Mouse (Mus musculus): ENCODE data around the gene Mc1r. TPM values are rescaled to one million over a fixed set of nuclear protein-coding genes. Genes with fewer than 3 reads are reported as not detected.
A peak's percentile ranks its signal among the peaks of the same experiment; 100 is the strongest.

Mc1r gene
- 0.38 and 0.47 TPM in 2 replicates for polyA plus RNA-seq (2015; fragmentation: Nextera tagmentation; extraction: Ambion mirVana)

DNA sequence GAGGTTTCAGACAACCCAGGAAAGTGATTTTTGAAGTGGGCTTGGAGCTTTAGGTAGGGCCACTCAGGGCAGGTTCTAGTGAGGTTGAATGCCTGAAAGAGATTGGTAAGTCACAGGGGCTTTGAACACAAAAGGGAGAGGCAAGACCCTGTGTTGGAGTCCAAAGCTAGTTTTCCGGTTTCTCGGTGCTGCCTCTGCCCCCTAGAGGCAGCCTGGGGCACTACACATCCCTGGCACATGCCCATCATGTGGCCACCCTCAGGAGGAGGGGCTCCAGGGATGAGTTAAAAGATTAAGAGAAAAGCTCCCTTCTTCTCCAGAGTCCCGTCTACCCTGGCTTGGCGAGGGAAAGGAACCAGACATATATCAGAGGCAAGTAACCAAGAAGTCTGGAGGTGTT lies at the start of gene Mc1r:
Mc1r (plus strand) TSS at position 322 of the 400 bp plus-strand sequence.
- 6% methylated on average over 4 of the region's 4 CpGs for WGBS
- Histone ChIP-seq H3K27me3 (peaks cover 43% of the 10 kb centered on the region), H3K9ac (no peak within 1 kb of the TSS), H3K27ac (replicated peaks) (no peak within 1 kb of the TSS), H3K4me2 (replicated peaks) (no peak within 1 kb of the TSS), H3K4me3 (replicated peaks) (no peak within 1 kb of the TSS), H3K9me3 (replicated peaks) (no peaks in the 10 kb centered on the region), H3K36me3 (peaks cover 17% of the 10 kb centered on the region), H3K4me1 (peaks cover 30% of the 10 kb centered on the region)
- ATAC-seq (ENCODE audit: insufficient number of reproducible peaks, low FRiP score, low TSS enrichment, low read depth) = no peak

DNA sequence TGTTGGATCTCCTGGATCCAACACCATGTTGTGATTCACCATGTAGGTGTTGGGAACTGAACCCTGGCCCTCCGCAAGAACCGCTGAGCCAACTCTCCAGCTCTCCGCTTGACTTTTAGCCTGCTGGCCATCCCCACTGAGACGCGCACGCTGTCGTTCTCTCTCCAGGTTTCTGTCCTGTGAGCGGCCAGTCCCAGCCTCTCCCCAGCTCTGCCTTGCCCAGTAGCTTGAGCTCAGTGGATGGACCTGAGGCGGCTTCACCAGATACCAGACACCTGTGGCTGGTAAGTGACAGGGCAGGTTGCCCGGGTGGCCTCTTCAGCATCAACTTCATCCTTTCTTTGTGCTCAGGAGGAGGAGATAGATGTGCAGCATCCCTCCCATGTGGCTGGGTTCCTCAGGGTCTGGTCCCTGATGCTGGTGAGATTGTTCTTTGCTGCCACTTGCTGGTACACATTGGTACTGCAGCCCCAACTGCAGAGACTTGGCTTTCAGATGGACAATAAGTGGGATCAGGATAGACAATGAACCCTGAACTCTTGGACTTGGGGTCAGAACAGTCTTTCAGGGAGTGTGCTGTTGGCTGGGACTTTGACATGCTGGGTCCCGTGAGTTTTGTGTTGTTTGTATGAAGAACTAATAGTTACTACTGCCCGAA lies 45.7 kb upstream of the Mc1r start:
- H3K4me3 ChIP-seq (replicated peaks) = no peak overlapping the region
- no peaks in the 10 kb centered on the region for H3K27me3 ChIP-seq
- H3K9me3 ChIP-seq (replicated peaks) = no peaks in the 10 kb centered on the region
- ATAC-seq (ENCODE audit: insufficient number of reproducible peaks, low FRiP score, low TSS enrichment, low read depth) = peak; percentile 58; the same call in 1 of the 2 replicates
- H3K9ac ChIP-seq = no peak overlapping the region
- no peak overlapping the region for H3K27ac ChIP-seq (replicated peaks)
- no peak overlapping the region for H3K4me2 ChIP-seq (replicated peaks)
- no peaks in the 10 kb centered on the region for H3K4me1 ChIP-seq
- WGBS = 36% methylated on average over 12 of the region's 12 CpGs
- no peaks in the 10 kb centered on the region for H3K36me3 ChIP-seq

DNA sequence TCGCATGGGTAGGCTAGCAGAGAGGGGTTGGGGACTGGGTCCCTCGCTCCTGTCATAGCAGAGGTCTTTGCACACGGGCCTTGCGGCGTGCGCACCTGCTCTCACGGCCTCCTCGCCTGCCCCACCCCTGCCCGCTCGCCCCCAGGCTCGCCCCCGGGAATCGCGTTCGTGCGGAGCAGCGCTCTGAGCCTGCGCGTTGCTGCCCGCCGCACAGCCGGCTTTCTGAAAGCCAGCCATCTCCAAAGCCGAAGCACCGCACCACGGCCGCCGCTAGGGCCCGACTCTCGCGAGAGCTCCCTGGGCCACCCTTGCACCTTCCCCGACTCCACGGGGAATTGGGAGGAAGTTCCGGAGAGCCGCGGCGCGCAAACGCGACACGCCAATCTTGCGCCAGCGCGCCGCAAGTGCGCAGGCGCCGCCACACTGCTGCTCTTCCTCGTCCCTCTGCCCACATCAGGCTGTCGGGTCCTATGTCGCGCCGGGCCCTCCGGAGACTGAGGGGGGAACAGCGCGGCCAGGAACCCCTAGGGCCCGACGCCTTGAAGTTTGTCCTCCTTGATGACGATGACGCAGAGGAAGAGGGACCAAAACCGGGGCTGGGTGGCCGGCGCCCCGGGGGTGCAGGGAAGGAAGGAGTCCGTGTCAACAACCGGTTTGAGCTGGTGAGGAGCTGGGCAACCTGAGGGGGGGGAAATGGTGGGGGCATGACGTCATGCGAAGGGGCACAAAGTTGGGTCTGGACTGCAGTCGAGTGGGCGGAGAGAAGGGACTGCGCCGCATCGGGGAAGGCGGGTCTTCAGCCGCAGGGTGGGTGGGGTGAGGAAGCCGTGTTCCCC lies 33.3 kb upstream of the Mc1r start, which contains the start of gene Tcf25:
Tcf25 (plus strand) TSS at position 351 of the 836 bp plus-strand sequence.
- Histone ChIP-seq H3K36me3 (no peaks in the 10 kb centered on the region), H3K9ac (peak within 1 kb of the TSS; percentile 95), H3K9me3 (replicated peaks) (no peaks in the 10 kb centered on the region), H3K4me2 (replicated peaks) (peak within 1 kb of the TSS; percentile 71), H3K27me3 (no peaks in the 10 kb centered on the region), H3K4me3 (replicated peaks) (peak within 1 kb of the TSS; percentile 88), H3K4me1 (peaks cover 23% of the 10 kb centered on the region), H3K27ac (replicated peaks) (peak within 1 kb of the TSS; percentile 98)
- under 1% methylated on average over 75 of the region's 75 CpGs for WGBS
- peak; percentile 88 for ATAC-seq (ENCODE audit: insufficient number of reproducible peaks, low FRiP score, low TSS enrichment, low read depth)

DNA sequence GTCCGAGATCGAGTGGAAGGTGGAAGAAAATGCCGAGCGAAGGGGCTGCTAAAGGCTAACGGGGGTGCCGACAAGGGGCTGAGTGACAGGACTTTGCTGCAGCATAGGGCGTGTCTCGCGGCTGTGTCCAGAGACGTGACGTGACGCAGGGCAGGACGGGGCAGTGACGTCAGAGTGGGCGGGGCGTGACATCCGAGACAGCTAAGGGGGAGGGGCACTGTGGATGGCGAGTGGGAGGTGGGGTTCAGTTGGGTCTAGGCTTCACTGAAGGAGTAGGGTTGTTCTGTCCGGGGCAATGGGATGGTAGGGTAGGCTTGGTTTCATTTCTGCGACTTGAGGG lies 32.7 kb upstream of the Mc1r start:
- peak overlapping the region; percentile 71 for H3K4me2 ChIP-seq (replicated peaks)
- no peaks in the 10 kb centered on the region for H3K9me3 ChIP-seq (replicated peaks)
- WGBS = under 1% methylated on average over 20 of the region's 20 CpGs
- peaks cover 23% of the 10 kb centered on the region for H3K4me1 ChIP-seq
- no peaks in the 10 kb centered on the region for H3K36me3 ChIP-seq
- peak overlapping the region; percentile 95 for H3K9ac ChIP-seq
- H3K27ac ChIP-seq (replicated peaks) = peak overlapping the region; percentile 98
- peak overlapping the region; percentile 88 for H3K4me3 ChIP-seq (replicated peaks)
- H3K27me3 ChIP-seq = no peaks in the 10 kb centered on the region
- peak; percentile 84 for ATAC-seq (ENCODE audit: insufficient number of reproducible peaks, low FRiP score, low TSS enrichment, low read depth)

DNA sequence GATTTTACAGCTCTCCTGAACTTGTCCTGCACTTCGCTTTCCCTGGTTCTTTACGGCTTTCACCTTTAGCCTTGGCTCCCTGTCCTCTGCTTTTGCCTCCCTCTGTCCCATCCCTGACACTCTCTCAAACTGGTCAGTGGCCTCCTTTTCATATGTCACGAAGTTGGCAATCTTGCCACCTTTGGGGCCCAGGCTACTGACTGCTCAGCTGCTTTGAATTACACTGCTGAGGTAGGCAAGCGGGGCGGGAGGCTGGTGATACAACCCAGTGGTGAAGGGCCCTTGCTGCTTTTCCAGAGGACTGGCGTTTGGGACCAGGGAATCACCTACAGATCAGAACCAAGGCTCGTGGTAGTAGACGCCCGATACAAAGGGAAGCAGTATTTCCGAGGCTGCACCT lies 31.2 kb upstream of the Mc1r start:
- Histone ChIP-seq H3K9ac (no peak overlapping the region), H3K9me3 (replicated peaks) (no peaks in the 10 kb centered on the region), H3K4me1 (peaks cover 23% of the 10 kb centered on the region), H3K36me3 (0 out of 2 replicates have a peak, but pooled peaks cover 2% of the 10 kb centered on the region), H3K27me3 (no peaks in the 10 kb centered on the region), H3K4me2 (replicated peaks) (no peak overlapping the region), H3K27ac (replicated peaks) (no peak overlapping the region), H3K4me3 (replicated peaks) (no peak overlapping the region)
- ATAC-seq (ENCODE audit: insufficient number of reproducible peaks, low FRiP score, low TSS enrichment, low read depth) = no peak
- WGBS = 81% methylated on average over 10 of the region's 10 CpGs

DNA sequence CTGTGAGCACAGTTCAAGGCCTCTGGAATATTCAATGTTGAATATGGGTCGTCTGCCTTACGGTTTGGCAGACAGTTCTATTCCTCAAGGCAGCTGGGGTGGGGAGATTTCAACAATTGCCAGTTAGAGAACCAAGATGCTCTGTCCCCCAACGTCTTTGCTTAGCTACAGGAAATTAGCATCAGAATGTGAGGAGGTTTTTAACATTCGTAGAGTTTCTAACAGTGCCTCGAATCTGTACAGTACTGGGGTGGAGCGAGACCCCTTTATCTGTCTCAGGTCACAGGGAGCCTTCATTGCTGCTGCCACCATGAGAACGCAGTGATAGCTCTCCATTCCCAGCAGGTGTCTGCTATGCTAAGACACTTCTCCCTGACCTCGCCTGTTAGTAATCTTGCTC lies 30.8 kb upstream of the Mc1r start:
- 0 out of 2 replicates have a peak, but pooled peaks cover 6% of the 10 kb centered on the region for H3K36me3 ChIP-seq

DNA sequence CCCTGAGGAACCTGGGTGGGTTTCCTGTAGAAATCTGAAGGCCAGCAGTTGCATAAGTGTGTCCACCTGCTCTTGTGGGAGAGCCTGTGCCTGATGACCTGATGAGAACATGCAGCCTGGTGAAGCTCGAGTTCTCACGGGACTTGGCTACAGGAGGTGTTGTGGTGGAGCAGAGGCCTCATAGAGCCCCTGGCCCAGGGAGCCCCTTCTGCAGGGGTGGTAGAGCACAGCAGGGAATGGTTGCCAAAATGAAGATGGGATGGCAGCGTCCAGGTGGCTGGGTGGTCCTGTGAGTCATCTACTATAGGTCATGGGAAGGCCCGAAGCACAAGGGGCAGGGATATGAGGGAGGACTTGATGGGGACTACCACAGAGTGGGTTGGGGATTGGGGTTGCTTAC lies 25.2 kb upstream of the Mc1r start:
- ATAC-seq (ENCODE audit: insufficient number of reproducible peaks, low FRiP score, low TSS enrichment, low read depth) = no peak
- H3K9me3 ChIP-seq (replicated peaks) = no peaks in the 10 kb centered on the region
- no peaks in the 10 kb centered on the region for H3K27me3 ChIP-seq
- no peak overlapping the region for H3K4me3 ChIP-seq (replicated peaks)
- no peaks in the 10 kb centered on the region for H3K4me1 ChIP-seq
- H3K4me2 ChIP-seq (replicated peaks) = no peak overlapping the region
- H3K9ac ChIP-seq = no peak overlapping the region
- WGBS = 87% methylated on average over 4 of the region's 4 CpGs
- H3K27ac ChIP-seq (replicated peaks) = no peak overlapping the region
- peaks cover 60% of the 10 kb centered on the region for H3K36me3 ChIP-seq

More for the DNA sequence above, 30.8 kb upstream of the Mc1r start:
- Histone ChIP-seq H3K9ac (no peak overlapping the region), H3K9me3 (replicated peaks) (no peaks in the 10 kb centered on the region), H3K4me3 (replicated peaks) (no peak overlapping the region), H3K27me3 (no peaks in the 10 kb centered on the region), H3K4me2 (replicated peaks) (no peak overlapping the region), H3K4me1 (peaks cover 23% of the 10 kb centered on the region), H3K27ac (replicated peaks) (no peak overlapping the region)
- ATAC-seq (ENCODE audit: insufficient number of reproducible peaks, low FRiP score, low TSS enrichment, low read depth) = no peak
- 70% methylated on average over 8 of the region's 8 CpGs for WGBS

DNA sequence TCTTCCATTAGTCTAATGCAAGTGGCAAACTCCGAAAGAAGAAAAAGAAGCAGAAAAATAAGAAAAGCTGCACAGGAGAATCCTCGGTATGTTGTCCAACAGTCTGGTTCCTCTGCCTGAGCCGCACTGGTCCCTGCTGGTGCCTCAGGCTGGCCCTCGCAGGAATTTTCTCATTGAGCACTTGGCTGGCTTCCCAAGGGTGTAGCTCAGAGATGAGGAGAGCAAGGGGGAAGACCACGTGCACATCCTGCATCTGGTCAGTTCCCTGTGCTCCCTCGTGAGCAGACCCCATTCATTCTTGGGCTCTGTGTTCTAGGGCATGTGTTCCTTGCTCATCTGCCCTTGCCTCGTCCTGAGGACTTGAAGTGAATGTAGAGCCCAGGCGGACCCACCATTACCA lies 24.4 kb upstream of the Mc1r start:
- ATAC-seq (ENCODE audit: insufficient number of reproducible peaks, low FRiP score, low TSS enrichment, low read depth) = no peak
- Histone ChIP-seq H3K4me3 (replicated peaks) (no peak overlapping the region), H3K4me2 (replicated peaks) (no peak overlapping the region), H3K27me3 (no peaks in the 10 kb centered on the region), H3K36me3 (peaks cover 68% of the 10 kb centered on the region), H3K4me1 (no peaks in the 10 kb centered on the region), H3K9me3 (replicated peaks) (no peaks in the 10 kb centered on the region), H3K9ac (no peak overlapping the region), H3K27ac (replicated peaks) (no peak overlapping the region)
- 84% methylated on average over 8 of the region's 8 CpGs for WGBS

DNA sequence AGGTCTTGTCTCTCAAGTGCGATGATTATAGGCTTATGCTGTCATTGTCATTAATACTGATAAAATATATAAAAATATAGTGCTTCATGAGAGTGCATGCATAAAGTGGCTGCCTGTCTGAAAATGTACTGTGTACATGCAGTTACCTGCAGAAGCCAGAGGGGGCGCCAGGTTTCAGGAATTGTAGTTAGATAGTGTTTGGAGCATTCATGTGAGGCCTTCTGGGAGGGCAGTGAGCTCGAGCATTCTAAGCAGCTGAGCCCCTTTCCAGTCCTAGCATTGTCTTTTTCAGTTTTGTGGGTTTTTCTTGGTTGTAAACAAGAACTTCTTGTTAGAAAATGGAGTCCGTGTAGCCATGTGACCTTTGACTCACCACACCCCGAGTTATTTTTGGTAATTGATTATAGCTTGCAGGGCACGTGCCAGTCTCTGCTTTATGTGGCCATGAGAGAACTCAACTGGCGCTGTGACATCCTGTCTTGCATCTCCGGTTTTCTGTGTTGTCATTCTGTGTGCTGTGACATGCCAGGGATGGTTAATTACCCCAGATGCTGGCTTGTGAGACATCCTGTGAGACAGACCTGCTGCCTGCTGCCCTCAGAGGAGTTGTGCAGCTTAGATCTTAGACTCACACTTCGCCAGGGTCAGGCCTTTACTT lies 21.9 kb upstream of the Mc1r start:
- H3K27me3 ChIP-seq = no peaks in the 10 kb centered on the region
- H3K27ac ChIP-seq (replicated peaks) = no peak overlapping the region
- WGBS = 65% methylated on average over 9 of the region's 9 CpGs
- no peak overlapping the region for H3K4me3 ChIP-seq (replicated peaks)
- H3K9me3 ChIP-seq (replicated peaks) = no peaks in the 10 kb centered on the region
- peaks cover 93% of the 10 kb centered on the region for H3K36me3 ChIP-seq
- H3K4me1 ChIP-seq = no peaks in the 10 kb centered on the region
- H3K4me2 ChIP-seq (replicated peaks) = no peak overlapping the region
- no peak for ATAC-seq (ENCODE audit: insufficient number of reproducible peaks, low FRiP score, low TSS enrichment, low read depth)
- H3K9ac ChIP-seq = no peak overlapping the region

DNA sequence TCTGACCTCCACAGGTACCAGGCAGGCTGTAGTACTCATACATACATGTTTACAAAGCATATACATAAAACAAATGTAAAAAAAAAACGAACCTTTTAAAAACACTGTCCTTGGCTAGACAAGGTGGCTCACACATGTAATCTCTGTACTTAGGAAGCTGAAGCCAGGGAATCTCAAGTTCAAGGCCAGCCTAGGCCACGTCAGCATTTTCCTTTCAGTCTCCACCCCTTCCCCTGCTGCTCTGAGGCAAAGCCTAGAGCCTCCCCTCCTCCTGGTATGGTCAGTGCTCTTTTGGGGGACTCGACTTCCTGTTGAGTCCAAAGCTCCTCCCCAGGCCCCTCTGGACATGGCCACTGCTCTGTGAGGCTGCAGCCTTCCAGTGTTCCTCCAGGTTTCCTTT lies 19.9 kb upstream of the Mc1r start:
- Histone ChIP-seq H3K4me1 (no peaks in the 10 kb centered on the region), H3K4me3 (replicated peaks) (no peak overlapping the region), H3K9ac (no peak overlapping the region), H3K9me3 (replicated peaks) (no peaks in the 10 kb centered on the region), H3K27me3 (no peaks in the 10 kb centered on the region), H3K4me2 (replicated peaks) (no peak overlapping the region), H3K27ac (replicated peaks) (no peak overlapping the region), H3K36me3 (peaks cover 97% of the 10 kb centered on the region)
- WGBS = 79% methylated on average over 3 of the region's 3 CpGs
- ATAC-seq (ENCODE audit: insufficient number of reproducible peaks, low FRiP score, low TSS enrichment, low read depth) = no peak

DNA sequence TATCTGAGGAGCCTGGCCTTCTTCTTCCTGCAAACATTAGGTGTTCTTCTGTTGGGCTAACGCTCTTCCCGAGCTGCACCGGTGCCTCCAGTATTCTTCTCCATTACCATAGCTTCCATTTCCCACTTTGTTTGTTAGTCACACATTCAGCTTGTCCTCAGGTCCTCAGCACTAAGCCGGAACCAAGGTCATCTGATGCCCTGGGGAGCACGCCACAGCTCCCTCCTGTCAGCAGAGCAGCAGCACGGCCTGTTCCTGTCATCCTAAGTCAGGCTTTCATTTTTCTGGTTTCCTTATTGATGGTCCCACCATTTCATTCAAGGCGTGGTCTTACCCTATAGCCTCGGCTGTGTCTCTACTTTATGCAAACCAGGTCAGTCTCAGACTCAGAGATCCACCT lies 19.1 kb upstream of the Mc1r start:
- ATAC-seq (ENCODE audit: insufficient number of reproducible peaks, low FRiP score, low TSS enrichment, low read depth) = no peak
- no peaks in the 10 kb centered on the region for H3K27me3 ChIP-seq
- H3K27ac ChIP-seq (replicated peaks) = no peak overlapping the region
- H3K4me1 ChIP-seq = no peaks in the 10 kb centered on the region
- no peak overlapping the region for H3K4me3 ChIP-seq (replicated peaks)
- peaks cover 97% of the 10 kb centered on the region for H3K36me3 ChIP-seq
- H3K4me2 ChIP-seq (replicated peaks) = no peak overlapping the region
- WGBS = 89% methylated on average over 8 of the region's 8 CpGs
- H3K9ac ChIP-seq = no peak overlapping the region
- no peaks in the 10 kb centered on the region for H3K9me3 ChIP-seq (replicated peaks)
